Mouse (Mus musculus) limb, embryonic 14.5 days (tissue): ENCODE measurements around the gene Zfp472. TPM values are rescaled to one million over a fixed set of nuclear protein-coding genes. Genes with fewer than 3 reads are reported as not detected.
A peak's percentile ranks its signal among the peaks of the same experiment; 100 is the strongest.

Source experiments
- ATAC-seq: fragments of 200-750 bp; cut with Nextera tagmentation; 2 replicates; pipeline ENCODE4 v1.8.0; 2017; ENCODE audit warnings: low read depth, moderate number of reproducible peaks, moderate TSS enrichment; ENCODE audit not compliant: low FRiP score
- DNase-seq: peaks from one replicate; pipeline ENCODE4 v3.0.0-alpha.2; 2015; ENCODE audit warnings: low spot score
- H3K27ac ChIP-seq: fragments of 300-500 bp; sonication (generic); replicated peaks from 2 replicates; pipeline ENCODE4 v1.5.1; 2014; ENCODE audit warnings: low read depth, mild to moderate bottlenecking, low read length, moderate library complexity, mixed read lengths
- H3K27me3 ChIP-seq: fragments of 300-500 bp; sonication (generic); 2 replicates; pipeline ENCODE4 v1.6.1; 2014; ENCODE audit warnings: low read length, mixed read lengths; ENCODE audit not compliant: control insufficient read depth, insufficient read depth
- H3K36me3 ChIP-seq: fragments of 300-500 bp; sonication (generic); 2 replicates; pipeline ENCODE4 v1.6.1; 2014; ENCODE audit warnings: mild to moderate bottlenecking, low read length, moderate library complexity, mixed read lengths; ENCODE audit not compliant: control insufficient read depth, insufficient read depth
- H3K4me1 ChIP-seq: fragments of 300-500 bp; sonication (generic); 2 replicates; pipeline ENCODE4 v1.6.1; 2014; ENCODE audit warnings: antibody characterized with exemption, low read length, mixed read lengths; ENCODE audit not compliant: control insufficient read depth, insufficient read depth
- H3K4me2 ChIP-seq: fragments of 300-500 bp; sonication (generic); replicated peaks from 2 replicates; pipeline ENCODE4 v1.6.1; 2014; ENCODE audit warnings: low read depth, mild to moderate bottlenecking, low read length, moderate library complexity; ENCODE audit not compliant: severe bottlenecking
- H3K4me3 ChIP-seq: fragments of 300-500 bp; sonication (generic); replicated peaks from 2 replicates; pipeline ENCODE4 v1.5.1; 2014; ENCODE audit warnings: low read length
- H3K9ac ChIP-seq: fragments of 300-500 bp; sonication (generic); 2 replicates; pipeline ENCODE4 v1.6.1; 2014; ENCODE audit warnings: mild to moderate bottlenecking, low read depth, low read length, moderate library complexity; ENCODE audit not compliant: severe bottlenecking
- H3K9me3 ChIP-seq: fragments of 300-500 bp; sonication (generic); 2 replicates; pipeline ENCODE4 v1.6.1; 2016; ENCODE audit warnings: low read length; ENCODE audit not compliant: control insufficient read depth
- POLR2A ChIP-seq: fragments of 200-500 bp; IDR thresholded peaks from 2 replicates; pipeline ENCODE4 v1.8.0; 2012; ENCODE audit warnings: inconsistent platforms, mild to moderate bottlenecking, moderate library complexity, borderline replicate concordance; ENCODE audit not compliant: insufficient read depth, insufficient read length; ENCODE audit errors: extremely low read depth
- WGBS: fragments of 180-500 bp; shearing (Covaris S2); extraction: QIAGEN DNeasy Blood & Tissue Kit; methylation state at CpG from one replicate; pipeline ENCODE4 v1.1.7; 2014; 5-methylcytosine and 5-hydroxymethylcytosine counted together
- polyA plus RNA-seq, 2 experiments: library from polyadenylated mRNA; depleted of rRNA in 1 of 2; stranded (reverse) in 1 of 2; unstranded in 1 of 2; fragments of >200 nt; fragmentation: Nextera tagmentation in 1 of 2; extraction: Ambion mirVana in 1 of 2; gene quantifications; 2 replicates each; pipeline versions ENCODE4 v1.2.1 to v1.2.3; 2012 to 2014

The Zfp472 gene
- polyA plus RNA-seq, 2 experiments: 5.2 to 11.1 TPM

- peak overlapping the region; percentile 82 for H3K4me2 ChIP-seq
- H3K4me1 ChIP-seq: peaks cover 12% of the 10 kb centered on the region
- H3K9ac ChIP-seq: peak overlapping the region; percentile 74
- H3K4me3 ChIP-seq: peak overlapping the region; percentile 84
- no peaks in the 10 kb centered on the region for H3K27me3 ChIP-seq
- peak overlapping the region; percentile 85 for H3K27ac ChIP-seq
- no peaks in the 10 kb centered on the region for H3K9me3 ChIP-seq
- TF ChIP-seq POLR2A: no peak
- WGBS: under 1% methylated on average over 14 of the region's 14 CpGs
- no peaks in the 10 kb centered on the region for H3K36me3 ChIP-seq
- ATAC-seq (peak; percentile 71), DNase-seq (peak; percentile 9)
Observed at GRCm38 (mm10) chr17:32965253-32965622, 376 bp upstream of the Zfp472 start.

- no peak for TF ChIP-seq POLR2A
- Histone ChIP-seq H3K4me3 (no peak overlapping the region), H3K4me2 (no peak overlapping the region), H3K27ac (no peak overlapping the region), H3K9ac (no peak overlapping the region), H3K4me1 (no peaks in the 10 kb centered on the region), H3K36me3 (peaks cover 34% of the 10 kb centered on the region), H3K27me3 (no peaks in the 10 kb centered on the region), H3K9me3 (no peaks in the 10 kb centered on the region)
- no peak for ATAC-seq
- no peak for DNase-seq
- 80% methylated on average over 4 of the region's 4 CpGs for WGBS
Observed at GRCm38 (mm10) chr17:32981361-32981760, 15.7 kb downstream of the Zfp472 start.

- TF ChIP-seq POLR2A: no peak
Observed at GRCm38 (mm10) chr17:32986301-32986700, 20.7 kb downstream of the Zfp472 start.

GRCm38 (mm10) chr17:32991965-32992698, 26.5 kb downstream of the Zfp472 start:
- peak overlapping the region; percentile 81 for H3K9ac ChIP-seq
- peaks cover 6% of the 10 kb centered on the region for H3K4me1 ChIP-seq
- WGBS: 73% methylated on average over 12 of the region's 12 CpGs
- no peak for ATAC-seq
- no peaks in the 10 kb centered on the region; the same call in 1 of the 2 replicates for H3K9me3 ChIP-seq
- no peak for TF ChIP-seq POLR2A
- H3K27me3 ChIP-seq: no peaks in the 10 kb centered on the region
- no peak overlapping the region for H3K27ac ChIP-seq
- peaks cover 14% of the 10 kb centered on the region for H3K36me3 ChIP-seq
- H3K4me3 ChIP-seq: peak overlapping the region; percentile 78
- H3K4me2 ChIP-seq: peak overlapping the region; percentile 78
- peak; percentile 57 for DNase-seq

More at GRCm38 (mm10) chr17:32986301-32986700, 20.7 kb downstream of the Zfp472 start:
- H3K4me1 ChIP-seq: no peaks in the 10 kb centered on the region
- H3K9me3 ChIP-seq: no peaks in the 10 kb centered on the region
- H3K27me3 ChIP-seq: no peaks in the 10 kb centered on the region
- WGBS: 82% methylated on average over 4 of the region's 4 CpGs
- 0 out of 2 replicates have a peak, but pooled peaks cover under 1% of the 10 kb centered on the region for H3K36me3 ChIP-seq
- H3K27ac ChIP-seq: no peak overlapping the region
- no peak overlapping the region for H3K9ac ChIP-seq
- DNase-seq: no peak
- ATAC-seq: no peak
- no peak overlapping the region for H3K4me2 ChIP-seq
- H3K4me3 ChIP-seq: no peak overlapping the region

GRCm38 (mm10) chr17:32992699-32993474, 27.3 kb downstream of the Zfp472 start, which contains the start of gene Zfp952:
Gene Zfp952, plus strand, starts transcription at chr17:32993129.
- DNase-seq (peak; percentile 96), ATAC-seq (peak; percentile 97)
- Histone ChIP-seq H3K4me2 (peak within 1 kb of the TSS; percentile 78), H3K36me3 (peaks cover 14% of the 10 kb centered on the region), H3K27me3 (no peaks in the 10 kb centered on the region), H3K4me3 (peak within 1 kb of the TSS; percentile 78), H3K9ac (peak within 1 kb of the TSS; percentile 81), H3K9me3 (no peaks in the 10 kb centered on the region; the same call in 1 of the 2 replicates), H3K27ac (peak within 1 kb of the TSS; percentile 62), H3K4me1 (peaks cover 6% of the 10 kb centered on the region)
- peak; percentile 69; the same call in 1 of the 2 replicates for TF ChIP-seq POLR2A
- 2% methylated on average over 21 of the region's 21 CpGs for WGBS
